Mouse (Mus musculus) thymus, postnatal 25 days (tissue): ENCODE results near the gene Fat3.

Experiments
- DNase-seq: peaks from one replicate; pipeline ENCODE4 v3.0.0; 2022

Fat3 gene

DNA sequence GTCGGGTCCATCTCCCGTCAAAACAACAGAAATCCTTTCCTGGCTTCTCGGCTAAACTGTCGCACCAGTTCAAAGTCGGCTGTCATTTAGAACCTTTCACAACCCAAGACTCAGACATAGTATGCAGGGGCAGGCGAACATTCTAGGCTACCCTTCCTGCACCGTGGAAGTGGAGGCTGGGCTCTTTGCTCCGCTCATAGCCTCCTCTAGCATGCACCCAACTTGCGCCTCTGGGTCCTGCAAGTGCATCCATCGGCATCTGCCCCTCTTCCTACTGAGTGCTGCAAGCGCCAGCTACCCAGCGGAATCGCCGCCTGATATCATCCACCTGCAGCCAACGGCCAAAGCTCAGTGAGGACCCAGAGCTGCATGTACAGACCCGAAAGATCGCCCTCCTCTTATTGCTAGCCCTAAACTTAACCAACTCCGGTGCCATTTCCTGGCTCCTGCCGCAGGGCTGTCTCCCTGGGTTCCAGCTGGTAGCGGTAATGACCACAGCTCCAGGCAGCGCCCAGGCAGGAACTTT is at the start of gene Fat3:
Gene Fat3 (minus strand): TSS at position 100 of the 526 bp plus-strand sequence.
- no peak for DNase-seq

DNA sequence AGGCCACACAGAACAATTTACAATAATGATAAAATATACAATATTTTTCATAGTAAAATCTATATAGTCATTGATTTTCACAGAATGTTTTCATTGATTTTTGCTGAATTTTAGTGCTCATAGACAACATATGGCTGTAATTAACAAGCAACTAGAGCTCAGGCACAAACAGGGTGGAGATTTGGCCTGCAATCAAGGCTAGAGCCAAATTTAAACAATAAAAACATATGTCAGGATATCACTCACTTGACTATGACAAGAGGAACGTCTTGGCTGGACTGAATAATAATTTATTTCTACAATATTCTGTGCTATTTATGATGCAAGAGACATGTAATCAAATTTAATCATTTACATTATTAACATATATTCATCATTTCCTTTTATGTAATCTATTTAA is 31.8 kb upstream of the Fat3 start:
- DNase-seq, result no peak

DNA sequence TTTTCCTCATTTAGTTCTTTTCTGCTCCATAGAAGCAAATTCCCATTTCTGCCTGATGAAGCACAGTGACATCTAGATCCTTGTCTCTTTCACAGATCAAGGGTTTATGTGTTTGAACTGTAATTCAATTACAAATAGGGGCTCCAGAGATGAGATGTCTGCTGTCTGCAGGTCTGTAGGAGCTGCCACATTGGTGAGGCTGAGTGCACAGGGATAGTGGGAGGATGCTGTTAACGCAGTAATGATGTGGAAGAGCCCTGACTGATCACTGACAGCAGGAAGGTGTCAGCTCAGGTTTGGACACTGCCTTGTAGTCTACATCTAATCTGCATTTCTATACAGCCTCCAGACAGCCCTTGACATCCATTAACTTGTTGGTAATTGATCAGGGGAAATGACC is 16.5 kb upstream of the Fat3 start:
- no peak for DNase-seq

DNA sequence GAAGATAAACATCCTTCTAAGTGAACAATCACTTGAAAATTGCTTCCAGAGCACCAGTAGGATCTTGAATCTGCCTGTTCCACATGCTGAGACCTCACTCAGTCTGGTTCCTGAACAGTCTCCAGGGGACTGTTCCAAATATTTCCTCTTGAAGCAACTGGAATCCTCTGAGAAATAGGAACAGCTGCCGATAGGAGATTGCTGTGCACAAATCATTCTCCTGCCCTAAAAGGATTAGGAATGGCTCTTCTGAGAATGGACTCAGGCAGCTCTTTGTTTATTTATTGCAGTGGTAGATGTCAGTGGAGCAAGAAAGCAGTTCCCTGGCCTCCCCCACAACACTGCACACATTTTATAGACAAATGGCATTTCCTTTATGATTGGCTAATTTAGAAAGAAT is 10.9 kb upstream of the Fat3 start:
- no peak for DNase-seq

DNA sequence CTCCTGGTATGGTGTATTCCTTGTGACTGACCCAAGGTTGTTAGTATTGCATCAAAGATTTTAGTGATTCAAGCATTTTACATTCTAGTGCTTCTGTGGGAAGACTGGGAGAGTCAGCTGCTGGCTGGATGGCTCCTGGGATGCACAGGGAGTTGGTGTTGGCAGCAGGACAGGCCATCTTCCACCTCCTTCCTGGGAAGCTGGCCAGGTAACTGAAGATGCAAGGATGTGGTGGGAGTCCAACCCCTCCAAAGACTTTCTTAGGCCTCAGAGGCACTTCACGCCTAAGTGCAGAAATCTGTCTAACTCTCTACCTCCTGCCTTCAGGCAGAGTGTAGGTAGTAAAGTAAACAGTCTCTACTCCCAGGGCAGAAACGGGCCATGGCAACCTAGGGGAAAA is 2.7 kb upstream of the Fat3 start:
- DNase-seq, result no peak

DNA sequence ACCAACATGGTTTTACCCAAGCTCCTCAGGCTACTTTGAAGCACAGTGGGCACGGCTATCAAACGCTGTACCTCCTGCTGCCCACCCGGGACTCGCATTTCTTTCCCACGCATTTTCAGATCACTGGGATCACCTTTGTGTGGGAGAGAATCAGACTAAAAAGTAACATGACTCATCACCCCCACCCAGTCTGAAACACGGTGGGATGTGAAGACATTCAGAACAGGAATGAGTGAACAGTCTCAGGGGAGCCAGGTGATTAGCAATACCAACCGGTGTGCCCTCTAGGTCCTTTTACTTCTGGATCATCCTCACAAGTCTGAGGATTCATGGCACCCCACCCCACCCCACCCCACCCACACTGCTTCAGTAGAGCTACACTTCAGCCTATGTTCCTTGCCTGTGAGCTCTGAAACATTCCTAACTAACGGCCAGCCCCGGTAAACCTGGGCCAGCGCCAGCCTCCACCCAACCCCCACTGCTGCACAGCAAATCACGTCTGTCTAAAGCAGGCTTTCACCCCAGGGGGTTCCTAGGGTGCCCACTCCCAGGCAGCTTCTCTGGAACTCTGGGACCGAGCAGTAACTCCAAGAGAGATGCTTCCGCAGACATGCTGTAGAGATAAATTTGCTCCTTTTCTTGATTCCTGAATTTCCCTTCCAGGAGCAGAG is 1.7 kb upstream of the Fat3 start:
- DNase-seq, result no peak

DNA sequence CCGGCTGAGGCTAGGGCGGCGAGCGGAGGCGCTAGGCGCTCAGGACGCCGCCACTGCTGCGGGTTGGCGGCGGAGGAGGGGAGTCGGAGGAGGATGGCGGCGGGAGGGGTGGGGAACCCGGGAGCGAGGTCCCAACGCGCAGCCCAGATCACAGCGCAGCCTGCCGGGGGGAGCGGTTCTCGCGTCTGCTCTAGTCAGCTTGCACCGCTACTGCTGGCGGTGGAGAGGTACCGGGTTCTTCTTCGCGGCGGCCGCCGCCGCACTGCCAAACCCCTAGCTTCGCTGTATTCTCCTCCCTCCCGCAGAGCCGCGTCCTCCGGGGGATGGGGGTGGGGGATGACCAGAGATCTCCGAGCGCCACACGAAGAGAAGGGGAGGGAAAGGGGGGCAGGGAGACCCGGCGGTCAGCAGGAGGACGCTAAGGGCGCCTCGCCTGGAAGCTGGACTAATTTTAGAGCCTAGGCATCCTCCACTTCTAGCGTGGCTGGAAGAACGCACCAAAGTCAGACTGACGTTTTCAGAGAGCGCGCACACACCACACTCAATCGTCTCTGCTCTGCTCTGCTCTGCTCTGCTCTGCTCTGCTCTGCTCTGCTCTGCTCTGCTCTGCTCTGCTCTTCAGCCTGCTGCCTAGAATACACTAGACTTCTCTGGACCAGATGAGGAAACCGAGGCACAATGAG is 1.0 kb upstream of the Fat3 start:
- DNase-seq, result no peak

DNA sequence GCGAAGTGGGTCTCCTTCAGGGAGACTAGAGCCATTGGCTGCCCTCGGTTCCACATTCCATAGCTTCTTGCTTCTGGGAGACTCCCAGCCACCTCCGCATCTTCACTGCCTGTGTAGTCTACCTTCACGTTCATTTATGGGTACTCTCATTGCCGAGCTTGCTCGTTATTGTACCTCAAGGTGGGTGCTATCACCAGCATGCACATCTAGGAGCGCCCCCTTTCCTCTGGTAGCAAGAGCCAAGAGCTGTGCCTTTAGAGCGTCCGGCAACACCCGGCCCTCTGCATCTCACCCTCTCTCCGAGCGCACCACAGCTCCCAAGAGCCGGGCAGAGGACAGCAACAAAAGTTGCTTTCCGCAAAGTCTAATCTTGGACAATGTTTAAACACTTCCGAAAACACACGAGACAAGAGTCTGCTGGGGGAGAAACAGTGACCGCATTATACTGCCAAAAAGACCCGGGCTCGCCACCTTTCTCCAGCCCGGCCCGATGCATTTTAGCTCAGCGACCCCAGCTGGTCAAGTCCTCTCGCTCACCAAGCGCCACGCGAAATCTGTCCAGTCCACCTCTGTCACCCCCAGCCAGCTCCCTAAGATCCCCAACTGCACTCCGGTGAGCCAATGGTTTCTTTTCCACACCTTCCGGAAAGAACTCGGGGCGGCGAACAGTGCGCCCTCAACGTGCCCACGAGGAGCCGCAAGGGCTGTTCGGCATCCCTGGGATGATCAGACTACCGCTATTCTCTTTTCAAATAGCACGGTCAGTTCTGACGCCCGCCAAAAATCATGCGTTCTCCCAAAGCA is 501 bp downstream of the Fat3 start:
- no peak for DNase-seq

DNA sequence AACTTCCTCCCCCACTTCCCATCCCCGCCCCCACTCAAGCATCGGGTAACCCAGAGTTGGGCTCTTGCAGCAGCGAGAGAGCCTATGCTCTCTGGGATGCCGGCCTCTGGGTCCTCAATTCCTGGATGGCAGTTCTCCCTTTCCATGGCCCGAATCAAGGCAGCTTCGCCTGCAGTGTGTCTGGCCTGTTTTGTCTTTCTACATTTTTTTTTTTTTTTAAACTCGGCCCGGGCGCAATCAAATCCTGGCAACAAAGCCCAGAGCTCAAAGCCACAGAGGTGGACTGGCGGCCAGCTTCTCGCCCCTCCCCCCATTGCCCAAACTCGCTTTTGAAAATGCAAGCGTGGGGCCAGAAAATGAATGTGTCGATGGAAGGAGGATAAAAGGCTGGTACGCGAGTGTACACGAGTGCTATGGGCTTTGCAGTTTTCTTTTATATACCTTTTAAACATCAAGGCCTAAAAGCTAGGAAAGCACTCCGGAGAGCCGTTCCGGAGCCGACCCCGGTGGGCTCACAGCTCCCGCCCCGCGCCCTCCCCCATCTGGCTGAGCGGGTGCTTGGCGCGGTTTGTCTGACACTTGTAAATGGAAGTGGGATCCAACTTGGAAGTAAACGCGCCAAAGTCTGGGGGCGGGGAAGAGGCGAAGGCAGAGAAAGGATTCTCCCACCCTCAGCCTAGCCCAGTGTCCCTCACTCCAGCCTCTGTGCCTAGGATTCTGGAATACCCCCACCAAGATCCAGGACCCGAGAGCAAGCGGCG is 1.3 kb downstream of the Fat3 start:
- no peak for DNase-seq

DNA sequence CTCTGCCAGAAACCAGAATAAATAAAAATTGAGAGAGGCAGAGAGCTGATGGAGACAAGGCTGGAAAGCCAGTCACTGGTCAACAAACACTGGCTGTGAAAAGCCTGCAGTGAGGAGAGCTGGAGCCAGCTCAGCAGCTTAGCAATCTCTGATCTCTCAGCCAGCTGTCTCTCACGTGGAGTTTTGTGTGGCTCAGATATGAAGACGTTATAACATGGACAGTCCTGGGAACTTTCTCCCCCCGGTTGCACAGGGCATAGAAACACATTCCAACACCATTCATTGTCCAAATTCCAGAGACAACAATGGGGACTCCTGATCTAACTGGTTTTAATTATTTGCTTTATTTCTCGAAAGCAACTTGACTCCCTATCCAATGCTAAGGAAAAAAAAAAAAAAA is 2.2 kb downstream of the Fat3 start:
- no peak for DNase-seq

DNA sequence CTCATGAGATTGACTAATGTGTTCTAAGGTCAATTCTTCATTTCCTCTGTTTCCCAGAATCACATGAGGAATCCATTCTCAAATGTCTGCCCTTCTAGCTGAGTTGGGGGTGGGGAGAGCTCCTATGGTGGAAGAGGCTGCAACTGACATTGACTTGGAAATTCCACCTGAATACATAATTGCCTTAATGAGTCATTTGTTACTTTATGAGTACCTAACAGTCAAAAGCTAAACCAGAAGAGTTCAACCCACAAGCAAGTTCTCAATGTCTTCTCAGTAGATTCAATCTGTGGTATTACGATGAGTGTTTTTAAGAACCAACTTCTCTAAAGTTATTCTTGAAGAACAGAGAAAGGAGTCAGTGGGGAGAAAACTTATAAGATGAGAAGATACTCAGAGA is 3.7 kb downstream of the Fat3 start:
- no peak for DNase-seq

DNA sequence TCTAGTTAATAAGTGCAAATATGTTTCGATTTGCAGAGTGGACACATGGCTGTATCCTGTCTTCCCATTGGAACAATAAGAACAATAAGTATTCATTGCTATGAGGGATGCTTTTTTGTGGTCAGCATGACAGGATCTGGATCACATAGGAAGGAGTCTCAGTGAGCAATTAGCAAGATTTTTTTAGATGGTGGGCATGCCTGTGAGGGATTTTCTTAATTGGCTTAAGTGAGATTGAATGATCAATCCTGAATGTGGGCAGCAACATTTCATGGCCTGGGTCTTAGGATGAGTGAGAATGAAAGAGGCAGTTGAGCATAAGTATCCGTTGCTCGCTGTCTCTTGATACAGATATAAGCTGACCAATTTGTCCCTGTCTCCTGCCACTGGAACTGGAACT is 4.8 kb downstream of the Fat3 start:
- DNase-seq, result no peak

DNA sequence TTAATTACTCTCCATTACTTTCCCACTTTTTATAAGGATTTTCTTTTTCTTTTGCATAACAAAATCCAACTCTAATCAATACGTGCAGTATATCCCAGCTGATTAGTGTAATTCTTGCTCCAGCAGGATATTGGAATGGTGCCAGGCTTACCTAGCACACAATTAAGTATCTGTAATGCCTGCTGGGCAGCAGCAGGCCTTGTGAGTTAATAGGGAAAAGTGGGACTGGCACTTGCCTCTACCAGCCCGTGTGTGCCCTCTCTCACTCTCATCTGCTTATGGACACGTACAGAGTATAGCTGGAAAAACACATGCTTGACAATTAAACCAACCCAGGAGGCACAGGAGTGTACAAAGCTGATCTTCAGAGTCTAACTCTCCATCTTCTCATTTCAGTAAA is 11.4 kb downstream of the Fat3 start:
- DNase-seq, result no peak

DNA sequence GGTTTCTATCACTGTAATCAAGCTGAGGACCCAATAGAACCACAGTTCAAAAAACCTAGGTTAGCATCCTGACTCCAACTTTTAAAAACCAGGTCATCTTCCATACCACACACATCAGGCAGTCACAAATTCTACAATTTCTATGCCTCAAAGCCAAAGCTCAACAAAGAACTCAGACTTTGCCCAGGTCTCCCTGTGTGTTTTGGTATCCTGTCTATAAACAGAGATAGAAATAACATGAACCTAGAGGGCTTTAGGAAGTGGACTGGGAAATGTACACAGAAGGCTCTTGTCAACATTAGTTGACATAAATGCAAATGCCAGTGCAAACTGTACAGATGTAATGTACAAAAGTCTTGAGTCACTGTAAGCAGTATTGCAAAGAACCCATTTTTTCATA is 13.5 kb downstream of the Fat3 start:
- no peak for DNase-seq

DNA sequence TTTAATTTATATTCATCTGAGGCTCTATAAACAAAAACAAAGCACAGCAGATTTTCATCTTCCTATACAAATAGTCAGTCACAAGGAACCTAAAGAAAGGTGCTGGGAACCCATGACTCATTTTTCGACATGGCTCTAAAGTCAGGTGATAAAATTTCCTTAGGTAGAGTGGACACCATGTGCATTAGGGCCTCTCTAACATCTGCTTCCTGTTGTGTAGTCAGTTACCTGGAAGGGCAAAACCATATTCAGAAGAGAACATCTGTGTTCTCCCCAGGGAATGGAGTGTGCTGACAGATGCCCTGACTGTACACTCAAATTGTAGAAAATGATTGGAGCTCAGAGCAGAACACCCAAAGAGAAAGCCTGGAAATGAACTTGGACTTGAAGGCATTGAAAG is 14.9 kb downstream of the Fat3 start:
- DNase-seq, result no peak

DNA sequence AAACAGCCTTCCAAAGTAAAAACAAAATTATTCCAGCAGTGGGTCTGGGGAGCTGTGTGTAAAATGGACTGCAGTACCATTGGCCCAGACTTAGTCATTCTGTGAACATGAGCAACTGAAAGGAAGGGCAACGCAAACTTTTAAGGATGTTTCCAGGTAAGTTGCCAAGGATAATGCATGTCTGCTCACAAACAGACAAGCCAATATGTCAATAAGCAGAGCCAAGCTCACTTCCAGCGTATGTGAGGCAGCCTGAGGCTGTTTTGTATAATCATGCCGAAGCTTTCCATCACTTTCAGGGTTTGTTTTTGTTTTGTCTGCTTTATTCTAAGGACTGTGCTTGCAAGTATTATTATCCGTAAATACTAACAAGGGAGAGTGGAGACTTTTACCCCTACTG is 15.9 kb downstream of the Fat3 start:
- no peak for DNase-seq

DNA sequence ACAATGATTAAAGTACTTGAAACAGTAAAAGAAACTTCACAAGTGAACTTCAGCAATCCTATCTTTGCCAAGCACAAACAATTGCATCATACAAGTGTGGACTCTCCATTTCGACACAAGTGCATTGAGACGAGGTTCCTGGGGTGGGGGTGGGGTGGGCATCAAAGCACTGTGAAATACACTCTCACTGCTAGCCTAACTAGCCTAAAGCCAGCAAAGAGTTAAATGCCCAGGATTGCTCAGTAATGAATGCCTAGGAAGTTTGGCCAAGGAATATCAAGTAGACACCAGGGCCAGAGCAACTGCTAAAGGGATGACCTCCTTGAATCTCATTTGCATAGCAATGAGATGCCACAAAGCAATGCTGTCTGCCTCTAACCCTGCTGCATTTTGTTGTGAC is 16.3 kb downstream of the Fat3 start:
- DNase-seq, result no peak

DNA sequence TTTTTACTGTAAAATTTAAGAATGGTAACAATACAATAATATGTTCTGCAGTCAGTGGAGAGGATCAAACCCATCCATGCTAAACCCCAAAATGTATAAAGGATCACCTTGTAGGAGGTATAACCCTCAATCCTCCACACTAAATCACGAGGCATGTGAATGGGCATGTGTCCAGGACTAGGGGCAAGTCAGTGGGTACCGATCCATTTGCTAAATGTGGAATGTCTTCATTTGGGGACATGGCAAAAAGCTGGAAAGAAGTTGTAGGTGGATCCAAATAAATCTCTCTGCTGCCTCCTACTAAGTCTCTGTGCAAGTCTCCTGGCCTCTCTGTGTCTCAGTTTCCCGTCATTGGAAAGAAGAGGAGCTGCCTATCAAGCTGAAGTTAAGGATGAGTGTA is 39.6 kb downstream of the Fat3 start:
- DNase-seq, result no peak

DNA sequence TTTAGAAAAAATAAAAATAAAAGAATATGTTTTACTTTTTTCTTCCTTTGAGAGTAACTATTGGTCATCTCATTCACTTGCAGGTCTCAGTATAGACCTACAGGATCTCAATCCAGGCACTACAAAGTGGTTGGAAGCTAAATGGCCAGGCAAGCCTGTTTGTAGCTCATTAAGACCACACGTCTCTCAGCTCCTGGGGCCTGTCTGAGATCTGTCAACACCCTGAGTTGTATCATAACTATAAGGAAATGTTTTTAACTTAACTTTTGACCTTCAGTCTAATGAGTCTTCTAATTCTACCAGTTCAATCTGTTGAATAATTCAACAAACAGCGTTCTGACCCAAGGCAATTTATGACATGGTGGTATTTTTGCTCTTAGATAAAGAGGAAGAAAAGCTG is 40.5 kb downstream of the Fat3 start:
- no peak for DNase-seq

DNA sequence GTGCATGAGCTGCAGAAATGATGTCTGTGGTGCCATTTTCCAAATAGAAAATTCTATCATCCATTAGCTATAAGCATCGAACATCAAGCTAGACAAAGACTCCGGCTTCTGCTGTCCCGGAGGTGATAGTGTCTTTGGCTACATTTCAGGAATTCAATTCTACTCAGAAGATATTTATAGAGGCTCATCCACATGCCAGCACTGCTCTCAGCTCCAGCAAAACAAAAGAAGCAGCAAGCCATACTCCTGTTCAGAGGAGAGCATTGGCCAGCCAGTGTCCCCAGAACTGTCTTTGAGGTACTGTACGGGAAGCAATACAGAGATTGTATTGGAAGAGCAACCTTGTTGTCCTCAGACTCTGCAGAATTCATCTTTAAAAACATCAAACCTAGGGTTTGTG is 59.2 kb downstream of the Fat3 start:
- DNase-seq, result no peak

DNA sequence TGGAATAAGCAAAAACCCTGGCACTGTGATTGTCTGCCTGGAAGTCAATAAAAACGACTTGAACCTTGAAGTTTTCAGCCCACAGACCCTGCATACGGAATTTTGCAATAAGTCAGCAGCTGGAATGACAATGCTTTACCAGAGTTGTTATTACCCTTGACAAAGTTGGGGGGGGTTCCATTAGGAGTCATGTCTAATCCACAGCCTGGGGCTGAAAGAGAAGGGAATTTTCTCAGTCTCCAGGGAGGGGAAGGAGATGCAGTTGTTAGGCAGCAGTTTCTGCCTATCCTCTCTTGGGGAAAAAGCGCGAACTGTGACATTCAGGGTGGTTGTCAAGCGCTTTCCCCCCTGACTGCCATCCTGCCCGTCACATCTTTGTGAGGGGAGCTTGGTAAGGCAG is 60.4 kb downstream of the Fat3 start:
- DNase-seq, result no peak

DNA sequence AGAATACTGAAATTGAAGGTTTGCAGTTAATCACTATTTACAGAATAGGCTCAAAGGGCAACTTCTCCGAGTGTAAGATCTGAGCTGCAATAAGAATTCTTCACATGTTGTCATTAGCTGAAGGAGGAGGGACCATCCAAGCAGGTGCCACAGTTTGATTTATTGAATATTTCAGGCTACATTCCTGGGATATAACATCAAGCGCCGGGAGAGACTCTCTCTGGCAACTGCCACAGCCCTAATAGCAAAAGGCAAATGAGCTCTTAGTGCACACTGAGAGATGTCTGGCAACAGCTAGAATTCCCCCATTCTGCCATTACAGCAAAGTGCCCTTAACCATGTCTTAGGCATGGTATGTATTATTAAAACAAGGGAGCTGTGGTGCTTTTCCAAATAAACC is 61.1 kb downstream of the Fat3 start:
- no peak for DNase-seq

DNA sequence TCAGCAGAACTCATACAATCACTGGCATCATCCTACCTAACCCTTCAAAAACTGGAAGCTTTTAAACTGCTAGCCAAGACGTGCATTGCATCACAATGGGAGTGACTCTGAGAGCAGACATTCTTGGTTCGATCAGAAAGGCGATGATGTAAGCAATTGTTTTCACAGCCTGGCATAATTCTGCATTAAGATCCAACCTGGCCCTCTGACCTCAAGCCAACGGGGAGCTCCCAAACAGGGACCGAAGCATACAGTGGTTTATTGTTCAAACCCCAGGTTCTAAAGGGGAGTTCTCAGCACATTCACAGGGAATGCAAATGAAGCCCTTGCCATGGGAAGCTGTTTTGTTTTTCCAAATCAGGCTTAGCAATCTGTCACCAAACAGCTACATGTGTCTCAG is 63.3 kb downstream of the Fat3 start:
- no peak for DNase-seq
